Mouse (Mus musculus) C2C12 (cell line): ENCODE data around the gene Supt5. TPM values are rescaled to one million over a fixed set of nuclear protein-coding genes. Genes with fewer than 3 reads are reported as not detected.

Source experiments
- H3K27me3 ChIP-seq: one replicate; pipeline ENCODE4 v1.6.1; 2011; ENCODE audit not compliant: control insufficient read depth, insufficient read depth, insufficient read length
- H3K36me3 ChIP-seq: one replicate; pipeline ENCODE4 v1.6.1; 2011; ENCODE audit not compliant: control insufficient read depth, insufficient read depth
- H3K4me3 ChIP-seq: one replicate; pipeline ENCODE4 v1.5.1; 2011; ENCODE audit warnings: mild to moderate bottlenecking, control low read depth; ENCODE audit not compliant: poor library complexity, insufficient read depth, severe bottlenecking
- H3K79me2 ChIP-seq: one replicate; pipeline ENCODE4 v1.6.1; 2011; ENCODE audit not compliant: control insufficient read depth, insufficient read depth
- H3K79me3 ChIP-seq: one replicate; pipeline ENCODE4 v1.6.1; 2011; ENCODE audit warnings: low read depth, control low read depth
- H3ac ChIP-seq: one replicate; pipeline ENCODE3; 2011; ENCODE audit warnings: low read depth; ENCODE audit not compliant: control insufficient read depth, insufficient read length
- CEBPB ChIP-seq: IDR thresholded peaks from one replicate; pipeline ENCODE4 v1.6.1; 2011; ENCODE audit warnings: low read depth, mild to moderate bottlenecking, control low read depth, moderate library complexity
- CTCF ChIP-seq: IDR thresholded peaks from one replicate; pipeline ENCODE4 v1.5.1; 2011; ENCODE audit not compliant: control insufficient read depth, insufficient read depth, insufficient read length
- FOSL1 ChIP-seq: IDR thresholded peaks from one replicate; pipeline ENCODE4 v1.8.0; 2011; ENCODE audit warnings: mild to moderate bottlenecking, low read length; ENCODE audit not compliant: poor library complexity, insufficient read depth, severe bottlenecking
- MAX ChIP-seq: IDR thresholded peaks from one replicate; pipeline ENCODE4 v1.6.1; 2011; ENCODE audit warnings: mild to moderate bottlenecking, control low read depth
- MYOD1 ChIP-seq: IDR thresholded peaks from one replicate; pipeline ENCODE4 v1.6.1; 2011; ENCODE audit warnings: low read depth; ENCODE audit not compliant: control insufficient read depth, insufficient read length
- MYOG ChIP-seq: IDR thresholded peaks from one replicate; pipeline ENCODE4 v1.6.1; 2011; ENCODE audit not compliant: control insufficient read depth, insufficient read length; ENCODE audit errors: extremely low read depth
- USF1 ChIP-seq: IDR thresholded peaks from one replicate; pipeline ENCODE4 v1.6.1; 2011; ENCODE audit warnings: low read depth, mild to moderate bottlenecking, control low read depth, moderate library complexity
- polyA plus RNA-seq: library from polyadenylated mRNA; unstranded; fragments of >200 nt; fragmentation: generic; extraction: Trizol; gene quantifications from one replicate; pipeline ENCODE4 v1.2.1, GENCODE M21; 2012; ENCODE audit warnings: missing spikeins

Gene Supt5
- polyA plus RNA-seq, 1 experiment = 82.4 TPM

DNA sequence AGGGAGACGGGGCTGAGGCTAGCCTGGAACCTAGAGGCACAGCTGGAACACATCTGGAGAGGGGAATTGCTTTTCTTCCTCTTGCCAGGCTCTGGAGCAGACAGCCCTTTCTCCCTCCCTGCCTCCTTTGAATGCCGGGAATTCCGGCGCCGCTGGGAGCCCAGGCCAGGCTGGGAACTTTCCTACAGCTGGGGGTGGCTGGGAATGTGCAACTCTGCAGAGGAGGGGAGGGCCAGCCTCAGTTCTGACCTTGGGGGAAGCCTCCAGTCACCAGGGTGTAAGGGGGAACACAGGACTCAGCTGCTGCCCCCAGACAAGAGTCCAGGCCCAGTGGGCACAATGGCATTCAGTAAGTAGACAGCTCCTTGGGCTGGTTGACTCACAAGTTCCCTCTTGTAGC is 18.4 kb upstream of the Supt5 start:
- no peaks in the 10 kb centered on the region for H3K27me3 ChIP-seq
- peaks cover 41% of the 10 kb centered on the region for H3K36me3 ChIP-seq
- no peak for TF ChIP-seq MYOG
- TF ChIP-seq MAX = no peak
- TF ChIP-seq USF1 = no peak
- no peak for TF ChIP-seq CTCF
- no peak for TF ChIP-seq MYOD1
- no peak for TF ChIP-seq CEBPB
- no peak for TF ChIP-seq FOSL1
- H3K79me2 ChIP-seq = peaks cover 17% of the 10 kb centered on the region
- peaks cover 8% of the 10 kb centered on the region for H3K79me3 ChIP-seq
- no peak overlapping the region for H3ac ChIP-seq
- H3K4me3 ChIP-seq = no peak overlapping the region

DNA sequence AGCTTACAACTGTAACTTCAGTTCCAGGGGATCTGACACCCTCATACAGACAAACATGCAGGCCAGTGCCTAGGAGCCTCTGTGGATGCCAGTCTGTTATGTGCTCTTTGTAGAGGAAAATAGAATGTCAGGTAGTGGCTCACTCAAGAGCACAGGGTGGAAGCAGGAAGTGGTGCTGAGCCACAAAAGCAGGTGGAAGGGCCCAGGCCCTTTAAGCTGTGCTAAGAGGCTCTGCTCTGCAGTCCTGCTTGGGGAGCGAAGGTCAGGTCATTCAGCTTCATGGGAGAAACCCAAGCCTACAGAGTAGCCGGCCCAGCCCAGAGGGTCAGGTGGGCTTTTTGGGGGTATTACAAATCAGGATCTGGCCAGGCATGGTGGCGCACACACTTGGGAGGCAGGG is 16.7 kb upstream of the Supt5 start:
- Histone ChIP-seq H3K27me3 (no peaks in the 10 kb centered on the region), H3K4me3 (no peak overlapping the region), H3K79me2 (peaks cover 33% of the 10 kb centered on the region), H3ac (no peak overlapping the region), H3K36me3 (peaks cover 41% of the 10 kb centered on the region), H3K79me3 (peaks cover 22% of the 10 kb centered on the region)
- no peak for TF ChIP-seq CTCF
- no peak for TF ChIP-seq MYOD1
- no peak for TF ChIP-seq CEBPB
- no peak for TF ChIP-seq FOSL1
- TF ChIP-seq USF1 = no peak
- TF ChIP-seq MYOG = no peak
- TF ChIP-seq MAX = no peak

DNA sequence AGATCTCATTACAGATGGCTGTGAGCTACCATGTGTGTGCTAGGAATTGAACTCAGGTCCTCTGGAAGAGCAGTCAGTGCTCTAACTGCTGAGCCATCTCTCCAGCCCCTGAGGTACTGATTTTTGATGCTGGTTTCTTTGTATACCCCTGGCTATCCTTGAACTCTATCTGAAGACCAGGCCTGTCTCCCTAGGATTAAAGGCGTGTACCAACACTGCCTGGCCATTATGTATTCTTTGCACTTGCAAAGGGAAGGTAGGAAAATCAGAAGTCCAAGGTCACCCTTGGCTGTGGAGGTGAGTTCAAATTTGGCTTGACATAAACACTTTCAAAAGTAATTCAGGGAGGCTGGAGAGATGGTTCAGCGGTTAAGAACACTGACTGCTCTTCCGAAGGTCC is 16.1 kb upstream of the Supt5 start:
- Histone ChIP-seq H3K4me3 (no peak overlapping the region), H3K79me2 (peaks cover 33% of the 10 kb centered on the region), H3K36me3 (peaks cover 38% of the 10 kb centered on the region), H3K27me3 (no peaks in the 10 kb centered on the region), H3K79me3 (peaks cover 22% of the 10 kb centered on the region), H3ac (no peak overlapping the region)
- TF ChIP-seq FOSL1 (no peak), MYOG (no peak), CTCF (no peak)

DNA sequence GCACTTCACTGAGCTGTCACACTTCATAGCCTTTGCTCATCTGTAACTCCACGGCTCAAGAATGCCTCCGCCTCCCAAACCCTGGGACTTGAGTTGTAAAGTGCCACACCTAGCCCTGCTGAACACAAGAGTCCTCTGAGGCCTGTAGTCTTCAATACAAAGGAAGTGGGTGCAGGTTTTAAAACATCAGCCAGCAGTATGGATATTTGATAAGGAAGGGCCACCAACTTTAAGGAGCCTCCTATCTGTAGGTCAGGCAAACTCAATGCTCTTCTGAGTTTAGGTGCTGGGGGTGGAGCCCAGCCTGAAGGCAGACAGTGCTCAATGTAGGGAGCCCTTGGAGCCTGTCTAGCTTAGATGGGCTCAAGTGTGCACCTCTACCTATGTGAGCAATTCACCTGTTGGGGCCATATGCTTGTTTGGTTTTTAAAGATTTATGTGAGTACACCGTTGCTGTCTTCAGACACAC is 15.6 kb upstream of the Supt5 start:
- Histone ChIP-seq H3K27me3 (no peaks in the 10 kb centered on the region), H3K79me3 (peaks cover 22% of the 10 kb centered on the region), H3K36me3 (peaks cover 38% of the 10 kb centered on the region), H3K4me3 (no peak overlapping the region), H3K79me2 (peaks cover 33% of the 10 kb centered on the region), H3ac (no peak overlapping the region)
- no peak for TF ChIP-seq MYOD1
- TF ChIP-seq USF1 = no peak
- no peak for TF ChIP-seq FOSL1
- no peak for TF ChIP-seq CEBPB
- no peak for TF ChIP-seq MAX
- TF ChIP-seq MYOG = no peak
- no peak for TF ChIP-seq CTCF

DNA sequence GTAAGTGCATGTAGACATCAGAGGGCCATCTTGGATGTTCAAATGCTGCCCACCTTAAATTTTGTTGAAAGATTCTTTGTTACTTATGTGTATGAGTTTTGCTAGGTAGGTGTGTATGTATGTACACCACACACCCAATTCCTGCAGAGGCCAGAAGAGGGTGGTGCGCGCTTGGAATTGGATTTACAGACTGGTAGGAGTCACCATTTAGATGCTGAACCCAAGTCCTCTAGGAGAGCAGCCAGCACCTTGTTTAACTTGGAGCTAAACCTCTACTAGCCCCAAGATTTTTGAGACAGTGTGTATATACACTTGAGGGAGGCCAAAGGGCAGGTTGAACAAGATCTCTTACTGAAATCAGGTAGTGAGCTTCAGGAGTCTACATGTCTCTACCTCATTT is 14.7 kb upstream of the Supt5 start:
- no peak for TF ChIP-seq USF1
- no peak for TF ChIP-seq FOSL1
- no peak for TF ChIP-seq MYOG
- no peak for TF ChIP-seq MAX
- TF ChIP-seq MYOD1 = no peak
- no peak for TF ChIP-seq CEBPB
- TF ChIP-seq CTCF = no peak
- no peaks in the 10 kb centered on the region for H3K27me3 ChIP-seq
- H3K79me3 ChIP-seq = peaks cover 22% of the 10 kb centered on the region
- H3K36me3 ChIP-seq = peaks cover 38% of the 10 kb centered on the region
- no peak overlapping the region for H3ac ChIP-seq
- peaks cover 33% of the 10 kb centered on the region for H3K79me2 ChIP-seq
- H3K4me3 ChIP-seq = no peak overlapping the region

DNA sequence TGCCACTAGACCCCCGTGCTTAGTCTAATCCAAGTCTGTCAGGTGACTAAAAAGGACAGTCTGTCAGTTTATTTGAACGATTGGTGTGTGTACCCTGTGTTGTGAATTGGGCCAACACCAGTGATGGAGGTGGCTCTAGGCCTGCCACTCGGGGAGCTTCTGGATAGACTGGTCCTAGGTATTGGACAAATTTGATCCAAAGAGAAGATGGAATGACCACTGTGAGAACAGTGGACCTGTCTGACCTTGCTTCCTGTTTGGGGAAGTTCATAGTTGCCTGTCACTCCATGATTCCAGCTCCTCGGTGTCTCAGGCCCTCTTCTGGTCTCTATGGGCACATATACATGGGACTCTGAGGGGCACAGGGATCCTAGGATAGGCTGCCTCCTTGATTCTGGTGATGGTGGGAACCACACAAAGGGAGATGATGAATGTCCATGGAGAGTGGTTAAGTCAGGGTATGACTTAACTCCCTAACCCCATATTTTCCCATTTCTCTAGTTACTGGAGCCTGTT is 13.2 kb upstream of the Supt5 start:
- Histone ChIP-seq H3ac (peak overlapping the region; percentile 75), H3K27me3 (no peaks in the 10 kb centered on the region), H3K79me3 (peaks cover 22% of the 10 kb centered on the region), H3K79me2 (peaks cover 33% of the 10 kb centered on the region), H3K36me3 (peaks cover 38% of the 10 kb centered on the region), H3K4me3 (peak overlapping the region; percentile 87)
- TF ChIP-seq MYOD1 (no peak), CEBPB (no peak), FOSL1 (no peak), USF1 (no peak), CTCF (no peak), MYOG (no peak), MAX (no peak)
